Mouse (Mus musculus): ENCODE measurements at regions not wholly inside any gene's neighbourhood (a gene's known extent, or its start where the extent isn't known, plus 50 kb on each side); places are given as distances from the start of the nearest gene placed in this dataset.

- Histone ChIP-seq H3K4me3 (ENCODE audit: low read depth, low read length) (no peak overlapping the region), H3K9me3 (replicated peaks) (no peaks in the 10 kb centered on the region), H3K27me3 (ENCODE audit: insufficient read depth, low read length) (peaks cover 37% of the 10 kb centered on the region), H3K4me1 (ENCODE audit: insufficient read depth, low read depth, low read length) (no peaks in the 10 kb centered on the region), H3K36me3 (replicated peaks) (no peaks in the 10 kb centered on the region)
- DNase-seq (ENCODE audit: low spot score) (no peak), ATAC-seq (ENCODE audit: extremely low read depth, insufficient number of reproducible peaks, low FRiP score, poor library complexity, severe bottlenecking) (no peak)
- TF ChIP-seq TAL1 (conservative IDR thresholded peaks at IDR 0.05; ENCODE audit: low read depth, low read length) (no peak), CTCF (IDR thresholded peaks at IDR 0.05; ENCODE audit: low read depth, low read length) (no peak), GATA2 (IDR thresholded peaks at IDR 0.05; ENCODE audit: borderline replicate concordance, low read depth, low read length) (no peak), POLR2AphosphoS5 (IDR thresholded peaks at IDR 0.05; ENCODE audit: insufficient replicate concordance, low read depth, low read length) (no peak), GATA1 (IDR thresholded peaks at IDR 0.05; ENCODE audit: borderline replicate concordance, low read length) (no peak)
Measured at GRCm38 (mm10) chr15:102797020-102797618, 75.1 kb upstream of the Calcoco1 start.

GRCm38 (mm10) chr15:102800049-102800448, 78.1 kb upstream of the Calcoco1 start:
- DNase-seq (ENCODE audit: low spot score) (no peak), ATAC-seq (ENCODE audit: extremely low read depth, insufficient number of reproducible peaks, low FRiP score, poor library complexity, severe bottlenecking) (no peak)
- no peaks in the 10 kb centered on the region for H3K9me3 ChIP-seq (replicated peaks)
- H3K4me1 ChIP-seq (ENCODE audit: insufficient read depth, low read depth, low read length): no peaks in the 10 kb centered on the region
- H3K36me3 ChIP-seq (replicated peaks): no peaks in the 10 kb centered on the region
- H3K4me3 ChIP-seq (ENCODE audit: low read depth, low read length): no peak overlapping the region
- TF ChIP-seq GATA1 (IDR thresholded peaks at IDR 0.05; ENCODE audit: borderline replicate concordance, low read length): no peak
- TF ChIP-seq CTCF (IDR thresholded peaks at IDR 0.05; ENCODE audit: low read depth, low read length): no peak
- no peak for TF ChIP-seq GATA2 (IDR thresholded peaks at IDR 0.05; ENCODE audit: borderline replicate concordance, low read depth, low read length)
- TF ChIP-seq TAL1 (conservative IDR thresholded peaks at IDR 0.05; ENCODE audit: low read depth, low read length): no peak
- TF ChIP-seq POLR2AphosphoS5 (IDR thresholded peaks at IDR 0.05; ENCODE audit: insufficient replicate concordance, low read depth, low read length): no peak
- peaks cover 43% of the 10 kb centered on the region for H3K27me3 ChIP-seq (ENCODE audit: insufficient read depth, low read length)

GRCm38 (mm10) chr15:102802265-102802813, 80.4 kb upstream of the Calcoco1 start:
- Histone ChIP-seq H3K27me3 (ENCODE audit: insufficient read depth, low read length) (peaks cover 30% of the 10 kb centered on the region), H3K4me3 (ENCODE audit: low read depth, low read length) (no peak overlapping the region), H3K36me3 (replicated peaks) (no peaks in the 10 kb centered on the region), H3K9me3 (replicated peaks) (no peaks in the 10 kb centered on the region), H3K4me1 (ENCODE audit: insufficient read depth, low read depth, low read length) (no peaks in the 10 kb centered on the region)
- TF ChIP-seq GATA1 (IDR thresholded peaks at IDR 0.05; ENCODE audit: borderline replicate concordance, low read length) (no peak), POLR2AphosphoS5 (IDR thresholded peaks at IDR 0.05; ENCODE audit: insufficient replicate concordance, low read depth, low read length) (no peak), GATA2 (IDR thresholded peaks at IDR 0.05; ENCODE audit: borderline replicate concordance, low read depth, low read length) (no peak), CTCF (IDR thresholded peaks at IDR 0.05; ENCODE audit: low read depth, low read length) (no peak), TAL1 (conservative IDR thresholded peaks at IDR 0.05; ENCODE audit: low read depth, low read length) (no peak)
- DNase-seq (ENCODE audit: low spot score): no peak
- no peak for ATAC-seq (ENCODE audit: extremely low read depth, insufficient number of reproducible peaks, low FRiP score, poor library complexity, severe bottlenecking)

GRCm38 (mm10) chr15:102807353-102807752, 85.4 kb upstream of the Calcoco1 start:
- DNase-seq (ENCODE audit: low spot score): no peak
- no peak overlapping the region for H3K4me3 ChIP-seq (ENCODE audit: low read depth, low read length)
- no peaks in the 10 kb centered on the region for H3K36me3 ChIP-seq (replicated peaks)
- H3K4me1 ChIP-seq (ENCODE audit: insufficient read depth, low read depth, low read length): no peaks in the 10 kb centered on the region
- no peaks in the 10 kb centered on the region for H3K9me3 ChIP-seq (replicated peaks)
- TF ChIP-seq TAL1 (conservative IDR thresholded peaks at IDR 0.05; ENCODE audit: low read depth, low read length) (no peak), CTCF (IDR thresholded peaks at IDR 0.05; ENCODE audit: low read depth, low read length) (no peak), POLR2AphosphoS5 (IDR thresholded peaks at IDR 0.05; ENCODE audit: insufficient replicate concordance, low read depth, low read length) (no peak), GATA1 (IDR thresholded peaks at IDR 0.05; ENCODE audit: borderline replicate concordance, low read length) (no peak), GATA2 (IDR thresholded peaks at IDR 0.05; ENCODE audit: borderline replicate concordance, low read depth, low read length) (no peak)
- H3K27me3 ChIP-seq (ENCODE audit: insufficient read depth, low read length): peaks cover 23% of the 10 kb centered on the region
- no peak for ATAC-seq (ENCODE audit: extremely low read depth, insufficient number of reproducible peaks, low FRiP score, poor library complexity, severe bottlenecking)

GRCm38 (mm10) chr15:102819181-102819580, 97.2 kb upstream of the Calcoco1 start:
- TF ChIP-seq GATA2 (IDR thresholded peaks at IDR 0.05; ENCODE audit: borderline replicate concordance, low read depth, low read length) (no peak), POLR2AphosphoS5 (IDR thresholded peaks at IDR 0.05; ENCODE audit: insufficient replicate concordance, low read depth, low read length) (no peak), CTCF (IDR thresholded peaks at IDR 0.05; ENCODE audit: low read depth, low read length) (no peak), TAL1 (conservative IDR thresholded peaks at IDR 0.05; ENCODE audit: low read depth, low read length) (no peak), GATA1 (IDR thresholded peaks at IDR 0.05; ENCODE audit: borderline replicate concordance, low read length) (no peak)
- Histone ChIP-seq H3K4me1 (ENCODE audit: insufficient read depth, low read depth, low read length) (no peaks in the 10 kb centered on the region), H3K36me3 (replicated peaks) (no peaks in the 10 kb centered on the region), H3K9me3 (replicated peaks) (no peaks in the 10 kb centered on the region), H3K4me3 (ENCODE audit: low read depth, low read length) (no peak overlapping the region), H3K27me3 (ENCODE audit: insufficient read depth, low read length) (peaks cover 13% of the 10 kb centered on the region; the same call in 1 of the 2 replicates)
- DNase-seq (ENCODE audit: low spot score) (no peak), ATAC-seq (ENCODE audit: extremely low read depth, insufficient number of reproducible peaks, low FRiP score, poor library complexity, severe bottlenecking) (no peak)

GRCm38 (mm10) chr15:102839688-102840087, 81.2 kb upstream of the Hoxc13 start:
- TF ChIP-seq TAL1 (conservative IDR thresholded peaks at IDR 0.05; ENCODE audit: low read depth, low read length): no peak
- no peak for TF ChIP-seq CTCF (IDR thresholded peaks at IDR 0.05; ENCODE audit: low read depth, low read length)
- TF ChIP-seq POLR2AphosphoS5 (IDR thresholded peaks at IDR 0.05; ENCODE audit: insufficient replicate concordance, low read depth, low read length): no peak
- TF ChIP-seq GATA1 (IDR thresholded peaks at IDR 0.05; ENCODE audit: borderline replicate concordance, low read length): no peak
- TF ChIP-seq GATA2 (IDR thresholded peaks at IDR 0.05; ENCODE audit: borderline replicate concordance, low read depth, low read length): no peak
- no peaks in the 10 kb centered on the region for H3K36me3 ChIP-seq (replicated peaks)
- H3K27me3 ChIP-seq (ENCODE audit: insufficient read depth, low read length): peaks cover 13% of the 10 kb centered on the region
- DNase-seq (ENCODE audit: low spot score): no peak
- no peaks in the 10 kb centered on the region for H3K4me1 ChIP-seq (ENCODE audit: insufficient read depth, low read depth, low read length)
- no peak for ATAC-seq (ENCODE audit: extremely low read depth, insufficient number of reproducible peaks, low FRiP score, poor library complexity, severe bottlenecking)
- no peaks in the 10 kb centered on the region for H3K9me3 ChIP-seq (replicated peaks)
- no peak overlapping the region for H3K4me3 ChIP-seq (ENCODE audit: low read depth, low read length)
